Mouse (Mus musculus): ENCODE results near the gene 4931414P19Rik.
A peak's percentile ranks its signal among the peaks of the same experiment; 100 is the strongest.
"Not testable (repeated sequence)": the region's sequence is repeated elsewhere in the genome, so short reads cannot be mapped to it uniquely, and the experiment has no call there.

Gene 4931414P19Rik

DNA sequence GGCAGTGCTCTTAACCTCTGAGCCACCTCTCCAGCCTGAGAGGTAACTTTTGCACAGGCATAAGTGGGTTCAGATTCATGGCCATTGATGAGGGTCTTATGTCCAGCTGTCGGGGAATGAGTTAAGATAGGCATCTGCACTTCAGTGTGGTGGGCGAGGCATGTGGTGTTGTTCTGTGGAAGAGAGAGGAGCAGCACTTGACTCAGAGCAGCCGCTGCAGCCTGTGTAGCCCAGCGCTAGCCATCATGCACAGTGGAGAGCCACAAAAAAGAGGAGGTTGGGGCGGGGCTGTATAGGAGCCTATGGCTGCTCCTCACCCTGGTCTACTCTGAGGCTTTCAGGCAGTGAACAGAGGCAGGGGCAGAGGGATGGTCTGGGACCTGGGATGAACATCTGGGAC, 22.3 kb upstream of the 4931414P19Rik start:
- DNase-seq (ENCODE audit: low spot score): no peak

DNA sequence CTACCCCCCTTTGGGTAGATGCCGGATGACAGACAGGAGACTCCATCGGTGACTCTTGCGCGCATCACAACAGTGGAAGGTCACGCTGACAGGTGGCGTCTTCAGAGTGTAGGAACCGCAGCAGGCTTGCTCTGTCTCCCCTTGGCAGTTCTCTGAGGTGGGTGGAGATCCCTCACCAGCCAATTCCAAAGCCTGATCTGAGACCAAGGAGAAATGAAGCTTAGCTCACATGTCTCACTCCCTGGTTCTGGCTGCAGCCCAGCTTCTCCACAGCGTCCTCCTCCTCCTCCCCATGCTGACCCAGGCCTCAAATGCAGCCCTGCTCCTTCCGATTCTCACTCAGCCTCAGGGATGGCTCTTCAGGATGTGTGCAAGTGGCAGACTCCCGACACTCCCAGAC, 19.2 kb upstream of the 4931414P19Rik start:
- no peak for DNase-seq (ENCODE audit: low spot score)

DNA sequence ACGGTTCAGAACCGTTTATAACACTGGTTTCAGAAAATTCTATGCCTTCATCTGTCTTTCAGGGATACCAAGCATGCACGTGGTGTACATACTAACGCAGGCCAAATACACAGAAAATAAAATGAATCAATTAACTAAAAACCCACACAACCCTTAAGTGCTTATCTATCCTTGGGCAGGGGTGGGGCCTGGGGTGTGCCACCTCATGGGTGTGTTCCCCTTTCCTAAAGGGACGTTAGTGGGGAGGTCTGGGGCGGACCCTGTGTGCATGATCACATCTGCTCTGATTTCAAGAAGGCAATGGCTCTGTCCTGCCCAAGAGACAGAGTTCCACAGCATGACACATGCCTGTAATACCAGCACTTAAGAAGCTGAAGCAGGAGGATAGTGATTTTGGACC, 17.5 kb upstream of the 4931414P19Rik start:
- DNase-seq (ENCODE audit: low spot score): no peak

DNA sequence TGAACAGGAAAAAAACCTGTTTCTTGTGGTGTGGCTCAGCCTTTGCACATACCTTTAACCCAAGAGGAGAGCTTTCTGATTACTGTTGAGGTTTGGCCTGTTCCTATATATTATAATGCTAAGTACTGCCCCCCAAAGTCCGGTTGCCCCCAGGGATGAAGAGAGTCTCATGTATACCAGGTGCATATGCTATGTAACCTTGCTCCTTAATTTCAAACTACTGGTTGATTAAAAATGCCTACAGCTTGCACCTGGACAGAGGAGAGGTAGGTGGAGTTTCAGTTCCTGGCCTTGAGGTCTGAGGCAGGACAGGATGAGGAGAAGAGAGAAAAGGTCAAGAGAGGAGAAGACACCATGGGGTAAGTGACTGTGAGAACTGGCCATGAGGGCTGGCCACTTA, 15.3 kb upstream of the 4931414P19Rik start, which contains the start of gene Psmb11:
Gene Psmb11 (plus strand): TSS at position 301 of the 400 bp plus-strand sequence.
- no peak for DNase-seq (ENCODE audit: low spot score)

DNA sequence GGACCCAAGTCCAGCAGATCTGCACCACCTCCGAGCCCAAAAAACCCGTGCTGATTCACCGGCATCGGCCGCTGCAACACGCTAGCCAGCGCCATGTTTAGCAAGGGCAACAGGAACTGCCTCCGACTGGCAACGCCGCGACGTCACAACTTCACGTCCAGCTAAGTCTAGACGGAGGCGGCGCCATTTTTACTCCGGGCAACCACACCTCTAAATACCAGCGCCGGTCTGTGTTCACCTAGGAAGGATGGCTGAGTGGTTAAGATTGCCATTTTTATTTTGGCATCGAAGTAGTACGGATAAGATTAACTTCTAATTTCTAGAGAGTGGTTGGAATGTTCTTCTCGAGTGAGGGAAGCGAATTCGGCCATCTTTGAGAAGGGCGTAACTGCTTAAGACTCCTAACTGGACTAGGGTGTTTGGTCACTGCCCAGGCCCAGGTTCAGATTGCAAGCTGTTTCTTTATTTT, 12.1 kb upstream of the 4931414P19Rik start, which contains the start of gene Psmb5:
Gene Psmb5 (minus strand): TSS at position 126 of the 469 bp plus-strand sequence.
- DNase-seq (ENCODE audit: low spot score): peak; percentile 87

DNA sequence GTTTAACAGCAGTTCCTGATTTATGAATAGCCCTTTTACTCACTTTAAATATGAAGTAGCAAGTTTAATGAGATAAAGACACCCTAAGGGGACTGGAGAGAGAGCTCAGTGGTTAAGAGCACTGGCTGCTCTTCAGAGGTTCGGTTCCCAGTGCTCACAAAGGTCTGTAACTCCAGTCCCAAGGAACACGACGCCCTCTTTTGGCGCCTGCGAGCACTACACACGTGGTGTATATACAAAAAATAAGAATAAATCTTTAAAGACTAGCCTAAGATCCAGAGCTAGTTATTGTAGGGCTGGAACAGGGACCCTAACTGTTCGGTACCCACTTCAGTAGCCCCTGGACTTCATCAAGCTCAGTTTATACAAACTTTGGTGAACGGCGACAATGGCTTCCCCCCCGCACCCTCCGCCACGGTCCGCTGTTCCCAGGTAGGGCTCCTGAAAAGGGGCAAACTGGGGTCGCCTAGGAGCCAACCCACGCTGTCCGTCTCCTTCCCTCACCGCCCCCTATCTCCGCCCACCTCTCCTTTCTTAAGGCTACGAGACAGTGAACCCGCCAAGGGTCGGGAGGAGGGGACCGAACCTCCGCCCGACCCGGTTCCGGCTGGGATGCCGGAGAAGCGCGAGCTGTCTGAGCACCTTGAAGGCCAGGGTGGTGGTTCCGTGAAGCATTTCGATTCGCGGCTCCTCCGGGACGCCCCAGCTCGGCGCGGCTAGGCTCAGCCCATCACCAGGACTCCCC, 11.5 kb upstream of the 4931414P19Rik start:
- no peak for DNase-seq (ENCODE audit: low spot score)

DNA sequence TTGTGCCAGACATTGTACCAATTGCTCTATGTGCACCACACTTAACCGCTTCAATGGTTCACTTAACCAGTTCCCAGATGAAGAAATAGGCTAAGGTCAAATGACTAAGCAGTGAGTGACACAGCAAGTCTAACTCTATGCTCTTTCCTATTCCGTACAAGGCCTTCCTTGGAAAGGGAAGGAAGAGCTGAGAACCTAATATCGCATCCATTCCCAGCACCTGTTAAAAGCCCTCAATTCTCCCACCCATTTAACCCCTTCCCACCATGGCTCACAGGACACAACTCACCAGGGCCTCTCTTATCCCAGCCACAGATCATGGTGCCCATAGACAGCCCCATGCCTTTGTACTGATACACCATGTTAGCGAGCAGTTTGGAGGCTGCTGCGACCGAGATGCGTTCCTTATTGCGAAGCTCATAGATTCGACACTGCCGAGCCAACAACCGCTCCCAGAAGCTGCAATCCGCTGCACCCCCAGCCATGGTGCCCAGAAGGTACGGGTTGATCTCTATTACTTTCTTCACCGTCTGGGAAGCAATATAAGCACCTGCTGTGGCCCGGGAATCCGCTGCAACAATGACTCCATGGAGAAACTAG, 10.5 kb upstream of the 4931414P19Rik start:
- DNase-seq (ENCODE audit: low spot score): no peak

DNA sequence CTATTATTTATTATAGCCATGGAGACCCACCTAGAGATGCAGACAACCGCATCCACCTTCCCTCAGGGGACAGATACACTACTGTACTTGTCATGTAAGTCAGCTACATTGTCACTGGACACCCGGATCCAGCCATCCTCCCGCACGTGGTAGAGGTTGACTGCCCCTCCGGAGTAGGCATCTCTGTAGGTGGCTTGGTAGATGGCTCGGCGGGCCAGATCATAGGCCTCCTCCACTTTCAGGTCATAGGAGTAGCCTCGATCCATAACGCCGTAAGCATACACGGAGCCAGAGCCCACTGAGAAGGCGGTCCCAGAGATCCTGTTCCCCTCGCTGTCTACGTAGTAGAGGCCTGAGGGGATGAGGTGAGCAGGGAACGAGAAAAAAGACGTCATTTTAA, 8.3 kb upstream of the 4931414P19Rik start:
- not testable (repeated sequence) for DNase-seq (ENCODE audit: low spot score)

DNA sequence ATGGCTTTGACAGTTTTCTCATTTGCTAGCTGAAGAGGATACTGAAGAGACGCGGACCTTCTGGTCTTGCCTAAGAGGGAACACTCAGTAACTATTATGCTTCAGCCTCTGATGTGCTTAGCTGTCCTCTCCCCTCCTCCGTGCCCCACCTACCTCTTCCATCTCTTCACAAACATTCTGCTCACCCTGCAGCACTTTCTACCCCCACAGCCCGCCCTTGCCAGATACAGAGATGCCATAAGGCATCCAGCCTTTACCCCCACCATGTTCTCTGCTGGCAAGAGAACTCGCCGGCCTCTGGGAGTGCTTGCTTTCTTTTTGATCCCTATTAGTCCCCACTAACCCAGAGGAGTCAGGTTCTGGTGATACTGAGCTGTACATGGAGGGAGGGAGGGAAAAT, 4.9 kb upstream of the 4931414P19Rik start:
- no peak for DNase-seq (ENCODE audit: low spot score)

DNA sequence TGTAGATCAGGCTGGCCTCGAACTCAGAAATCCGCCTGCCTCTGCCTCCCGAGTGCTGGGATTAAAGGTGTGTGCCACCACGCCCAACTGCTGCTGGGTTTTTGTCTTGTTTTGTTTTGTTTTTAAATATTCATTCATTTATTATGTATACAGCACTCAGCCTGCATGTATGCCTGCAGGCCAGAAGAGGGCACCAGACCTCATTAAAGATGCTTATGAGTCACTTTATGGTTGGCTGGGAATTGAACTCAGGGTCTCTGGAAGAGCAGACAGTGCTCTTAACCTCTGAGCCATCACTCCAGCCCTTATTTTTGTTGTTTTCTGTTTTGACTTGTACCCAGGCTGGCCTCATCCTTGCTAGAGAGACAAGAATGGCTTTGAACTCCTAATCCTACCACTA, 4.2 kb upstream of the 4931414P19Rik start:
- DNase-seq (ENCODE audit: low spot score): no peak

DNA sequence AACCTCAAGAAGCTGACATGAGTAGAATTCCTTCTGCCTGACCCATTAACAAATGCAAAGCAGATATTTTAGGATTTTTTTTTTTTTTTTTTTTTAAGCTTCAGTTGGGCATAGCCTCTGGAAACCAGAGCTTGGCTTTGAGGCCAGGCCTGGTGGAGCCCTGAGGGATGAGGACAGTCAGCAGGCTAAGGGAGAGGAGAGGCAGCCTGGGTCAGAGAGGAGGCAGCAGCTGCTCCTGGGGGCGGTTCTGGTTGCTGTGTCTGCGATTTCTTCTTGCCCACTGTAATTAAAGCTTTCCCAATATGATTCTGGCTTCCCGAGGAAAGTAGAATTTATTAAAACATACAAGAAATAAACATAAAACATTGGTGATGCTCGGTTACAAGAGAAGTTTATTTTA, 3.5 kb upstream of the 4931414P19Rik start:
- DNase-seq (ENCODE audit: low spot score): no peak

DNA sequence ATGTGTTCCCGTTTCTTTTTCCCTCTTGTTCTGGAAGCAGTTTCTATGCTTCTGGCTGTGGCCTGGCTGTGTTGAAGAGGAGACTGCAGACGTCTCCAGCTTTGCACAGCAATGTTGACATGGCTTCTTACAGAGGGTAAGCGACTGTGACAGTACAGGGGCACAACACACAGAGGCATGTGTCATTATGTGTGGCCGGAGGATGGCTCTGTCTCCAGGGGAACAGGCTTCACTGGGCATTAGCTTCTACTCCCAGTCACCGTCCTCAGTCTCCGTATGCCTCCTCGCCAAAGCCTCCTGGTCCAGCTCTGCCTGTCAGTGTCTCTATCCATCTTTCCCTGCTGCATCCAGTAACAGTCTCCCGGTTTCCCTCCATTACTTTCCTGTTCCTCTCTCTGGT, 1.4 kb upstream of the 4931414P19Rik start:
- no peak for DNase-seq (ENCODE audit: low spot score)

DNA sequence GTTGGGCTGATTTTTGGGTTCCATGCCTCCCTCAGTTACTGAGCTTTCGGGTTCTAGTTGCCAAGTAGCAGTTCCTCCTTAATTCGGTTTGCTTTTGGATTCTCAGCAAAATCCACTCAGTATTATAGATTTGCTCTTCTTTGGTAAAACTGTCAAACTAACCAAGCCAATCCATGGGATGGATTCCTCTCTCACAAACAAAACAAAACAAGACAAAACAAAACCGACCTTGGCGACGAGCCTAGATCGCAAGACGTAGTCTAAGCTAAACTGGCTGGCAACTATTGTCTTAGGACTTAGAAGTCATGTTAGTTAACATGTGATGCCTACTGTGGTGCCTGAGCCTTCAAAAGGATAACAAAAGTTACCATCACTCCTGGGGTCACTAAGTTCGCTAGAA, 2.1 kb downstream of the 4931414P19Rik start:
- no peak for DNase-seq (ENCODE audit: low spot score)

DNA sequence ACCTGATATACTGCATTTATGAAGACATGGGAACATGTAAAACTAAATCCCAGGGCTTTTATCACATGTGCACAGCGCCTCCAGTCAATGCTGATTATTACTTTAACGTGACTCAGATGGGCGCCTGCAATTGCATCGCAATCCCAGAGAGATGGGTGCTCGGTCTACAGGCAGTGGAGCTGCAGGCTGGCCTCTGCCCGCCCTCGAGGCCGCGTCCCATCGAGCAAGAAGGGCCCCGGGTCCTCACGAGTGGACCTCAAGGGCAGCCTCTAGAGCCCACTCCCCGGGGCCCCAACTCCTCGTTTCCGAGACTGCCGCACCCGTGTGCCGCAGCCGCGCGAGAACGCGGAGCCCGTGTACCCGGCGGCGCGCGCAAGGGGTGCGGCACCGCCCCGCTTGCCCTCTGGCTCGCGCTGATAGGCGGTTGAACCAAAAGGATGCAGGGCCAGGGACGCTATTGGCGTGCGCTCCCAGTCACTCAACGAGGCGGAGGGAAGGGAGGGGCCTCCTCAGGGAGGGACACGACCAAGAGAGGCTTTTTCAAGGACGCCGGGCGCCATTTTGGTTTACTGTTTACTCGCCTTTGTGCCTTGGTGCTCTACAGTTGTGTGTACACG, 2.6 kb downstream of the 4931414P19Rik start:
- DNase-seq (ENCODE audit: low spot score): peak; percentile 94

DNA sequence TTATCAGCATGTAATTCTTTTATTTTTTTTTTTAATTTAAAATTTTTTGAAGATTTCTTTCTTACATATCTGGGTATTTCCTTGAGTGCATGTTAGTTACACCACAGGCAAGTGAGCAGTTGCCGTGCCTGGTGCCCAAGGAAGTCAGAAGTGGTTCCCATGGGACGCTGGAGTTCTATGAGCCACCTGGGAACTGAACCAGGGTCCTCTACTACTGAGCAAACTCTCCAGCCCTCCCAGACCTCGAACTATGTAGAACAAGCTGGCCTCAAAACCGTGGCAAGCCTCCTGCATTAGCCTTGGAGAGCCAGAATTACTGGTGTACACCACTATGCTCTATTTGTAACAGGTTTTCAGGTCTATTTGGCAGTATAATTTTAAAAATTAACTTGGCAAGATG, 3.2 kb downstream of the 4931414P19Rik start:
- no peak for DNase-seq (ENCODE audit: low spot score)

DNA sequence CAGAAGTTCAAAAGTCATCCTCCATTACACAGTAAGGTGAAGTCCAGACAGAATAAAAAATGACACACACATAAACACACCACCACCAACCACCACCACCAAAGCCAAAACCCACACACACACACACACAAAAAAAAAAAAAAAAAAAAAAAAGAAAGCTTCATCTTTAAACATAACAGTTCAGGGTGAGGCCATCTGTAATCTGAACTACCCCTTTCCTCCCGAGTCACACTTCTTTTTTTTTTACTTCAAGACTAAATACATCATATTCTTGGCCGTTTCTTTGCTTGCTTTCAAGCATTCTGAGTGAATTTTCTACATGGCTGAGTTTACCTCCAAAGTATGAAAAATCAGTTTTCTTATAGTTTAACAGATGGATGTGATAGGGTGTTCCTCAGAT, 4.2 kb downstream of the 4931414P19Rik start:
- DNase-seq (ENCODE audit: low spot score): no peak

DNA sequence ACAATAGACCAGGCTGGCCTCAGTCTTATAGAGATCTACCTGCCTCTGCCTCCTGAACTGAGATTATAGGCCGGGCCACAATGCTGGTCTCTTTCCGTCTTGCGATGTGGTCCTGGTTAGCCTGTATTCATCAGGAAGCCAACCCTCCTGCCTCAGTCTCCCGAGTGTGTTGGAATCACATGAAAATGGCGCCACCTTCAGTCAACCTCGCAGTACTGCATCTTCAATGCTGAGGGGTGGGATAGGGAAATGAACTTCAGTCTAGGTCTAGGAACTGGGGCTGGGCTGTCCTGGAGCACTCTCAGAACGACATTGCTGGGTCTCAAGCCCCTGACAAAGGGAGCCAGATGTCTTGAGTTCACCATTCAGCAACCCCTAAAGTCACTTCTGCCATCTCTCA, 8.7 kb downstream of the 4931414P19Rik start:
- DNase-seq (ENCODE audit: low spot score): no peak

DNA sequence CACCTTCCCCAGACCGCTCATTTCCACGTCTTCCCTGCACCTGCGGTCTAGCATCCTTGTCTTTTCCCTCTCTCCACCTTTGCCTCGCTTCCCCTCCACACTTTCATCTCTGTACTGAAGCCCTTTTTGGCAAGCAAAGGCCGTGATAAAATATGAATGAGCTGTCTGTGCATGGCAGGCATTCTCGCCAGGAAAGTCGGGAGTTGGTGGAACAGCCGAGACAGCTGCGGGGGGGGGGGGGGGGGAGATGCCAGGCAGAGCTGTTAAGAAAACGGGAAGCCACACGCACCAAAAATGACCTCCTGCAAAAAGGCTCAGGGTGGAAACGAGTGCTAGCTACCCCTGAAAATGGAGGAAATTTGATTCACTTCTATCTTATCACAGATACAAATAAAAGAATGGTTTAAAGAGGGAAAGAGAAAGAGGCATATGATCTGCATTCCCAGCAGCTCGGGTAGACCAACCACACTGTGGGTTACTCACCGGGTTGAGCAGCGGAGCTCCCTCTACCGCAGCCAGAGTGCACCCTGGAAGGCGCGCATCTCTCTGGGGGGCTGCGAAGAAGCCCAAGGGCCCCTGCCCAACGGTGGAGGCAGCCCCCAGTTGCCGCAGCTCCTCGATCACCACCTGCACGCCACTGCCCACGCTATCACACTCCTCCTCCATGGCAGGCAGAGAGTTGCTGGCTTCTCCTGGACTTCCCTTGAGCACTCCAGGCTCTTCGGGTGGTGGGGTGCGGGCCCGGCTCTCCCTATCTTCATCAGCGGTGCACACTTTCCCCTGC, 11.0 kb downstream of the 4931414P19Rik start:
- no peak for DNase-seq (ENCODE audit: low spot score)

DNA sequence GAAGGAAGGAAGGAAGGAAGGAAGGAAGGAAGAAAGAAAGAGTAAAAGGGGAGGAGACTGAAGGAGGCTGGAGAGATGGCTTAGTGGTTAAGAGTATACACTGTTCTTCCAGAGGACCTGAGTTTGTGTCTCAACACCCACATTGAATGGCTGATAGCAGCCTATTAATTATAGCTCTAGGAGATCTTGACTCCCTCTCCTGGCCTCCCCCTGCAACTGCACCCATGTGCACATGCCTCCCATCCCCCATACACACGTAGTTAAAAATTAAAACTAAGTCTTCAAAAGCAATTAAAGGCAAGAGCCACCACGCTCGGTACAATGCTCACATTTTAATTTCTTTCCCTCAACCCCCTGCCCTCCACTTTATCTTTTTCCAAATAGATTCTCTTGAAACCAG, 11.7 kb downstream of the 4931414P19Rik start:
- DNase-seq (ENCODE audit: low spot score): no peak

DNA sequence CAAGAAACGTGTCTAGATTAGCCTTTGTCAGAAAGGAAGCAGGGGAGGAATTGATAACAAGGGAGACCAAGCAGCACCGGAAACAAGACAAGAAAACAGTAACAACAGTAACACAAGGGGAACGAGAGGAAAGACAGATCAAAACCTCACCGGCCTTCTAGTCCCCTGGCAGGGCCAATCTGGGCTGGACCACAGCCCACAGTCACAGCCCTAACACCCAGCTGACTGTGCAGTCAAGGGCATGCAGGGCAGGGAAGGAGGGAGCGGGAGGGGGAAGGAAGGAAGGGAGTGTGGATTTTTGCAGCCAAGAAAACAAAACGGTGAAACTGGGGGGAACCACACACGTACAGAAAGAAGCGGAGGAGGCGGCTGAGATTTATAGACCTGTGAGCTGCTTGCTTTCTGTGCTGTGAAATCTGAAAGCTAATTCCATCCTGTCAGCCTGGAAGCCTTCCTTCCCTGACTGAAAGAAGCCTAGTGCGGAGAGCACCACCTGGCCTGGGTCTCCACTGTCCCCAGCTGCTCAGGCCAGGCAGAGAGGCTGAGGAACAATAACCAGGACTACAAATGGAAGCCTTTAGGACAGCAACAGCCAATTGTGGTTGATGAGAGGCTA, 13.4 kb downstream of the 4931414P19Rik start:
- DNase-seq (ENCODE audit: low spot score): no peak

DNA sequence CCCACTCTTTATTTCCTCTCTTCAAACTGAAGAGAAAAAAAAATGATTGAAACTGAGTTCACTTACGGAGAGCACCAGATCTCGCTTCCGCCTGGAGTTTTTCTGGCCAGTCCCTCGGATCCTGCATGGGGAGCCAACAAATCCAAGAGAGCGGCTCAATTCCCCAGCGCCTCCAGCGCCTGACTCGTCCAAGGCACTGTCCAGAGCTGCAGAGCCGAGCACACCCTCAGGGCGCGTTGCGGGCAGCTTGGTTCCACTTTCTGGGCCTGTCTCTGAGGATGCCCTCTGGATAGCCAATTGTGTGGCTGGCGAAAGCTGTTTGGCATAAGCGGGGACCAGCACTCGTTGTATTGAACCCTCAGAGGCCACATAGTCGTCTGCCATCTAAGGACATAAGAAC, 14.7 kb downstream of the 4931414P19Rik start:
- no peak for DNase-seq (ENCODE audit: low spot score)
